Mouse (Mus musculus): ENCODE results near the gene Pla2g2d. TPM values are rescaled to one million over a fixed set of nuclear protein-coding genes. Genes with fewer than 3 reads are reported as not detected.

Pla2g2d gene
- polyA plus RNA-seq, 1 experiment from 2014 or later: 0.18 TPM

DNA sequence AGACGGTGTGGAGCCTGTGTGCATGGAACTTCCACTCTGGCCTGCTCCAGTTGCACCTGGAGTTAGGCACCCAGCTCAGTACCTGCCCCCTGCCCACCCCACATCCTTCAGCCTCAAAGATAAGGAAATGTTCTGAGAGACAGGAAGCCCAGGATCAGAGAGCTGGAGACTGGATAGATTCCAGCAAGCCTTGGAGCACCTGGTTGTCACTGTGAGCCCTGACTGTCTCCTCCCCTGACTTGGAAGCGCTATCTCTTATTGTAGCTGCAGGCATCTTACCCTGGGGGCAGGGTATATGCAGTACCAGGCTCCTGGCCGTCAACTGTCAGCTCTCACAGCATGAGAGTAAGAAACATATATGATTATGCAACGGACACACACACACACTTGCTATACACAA, 20.1 kb upstream of the Pla2g2d start:
- no peak for DNase-seq
- Histone ChIP-seq H3K4me3 (ENCODE audit: low read depth, low read length) (no peak overlapping the region), H3K9me3 (ENCODE audit: low read depth, low read length) (no peaks in the 10 kb centered on the region), H3K4me2 (no peak overlapping the region), H3K36me3 (ENCODE audit: insufficient read depth) (no peaks in the 10 kb centered on the region), H3K27me3 (ENCODE audit: insufficient read depth, low read length) (no peaks in the 10 kb centered on the region), H3K4me1 (ENCODE audit: insufficient read depth) (no peaks in the 10 kb centered on the region), H3K27ac (ENCODE audit: low read depth) (no peak overlapping the region), H3K9ac (no peak overlapping the region)
- WGBS: 59% methylated on average over 4 of the region's 4 CpGs
- no peak for TF ChIP-seq CTCF (IDR thresholded peaks at IDR 0.05; ENCODE audit: low read depth)
- ATAC-seq (ENCODE audit: insufficient read depth): no peak

DNA sequence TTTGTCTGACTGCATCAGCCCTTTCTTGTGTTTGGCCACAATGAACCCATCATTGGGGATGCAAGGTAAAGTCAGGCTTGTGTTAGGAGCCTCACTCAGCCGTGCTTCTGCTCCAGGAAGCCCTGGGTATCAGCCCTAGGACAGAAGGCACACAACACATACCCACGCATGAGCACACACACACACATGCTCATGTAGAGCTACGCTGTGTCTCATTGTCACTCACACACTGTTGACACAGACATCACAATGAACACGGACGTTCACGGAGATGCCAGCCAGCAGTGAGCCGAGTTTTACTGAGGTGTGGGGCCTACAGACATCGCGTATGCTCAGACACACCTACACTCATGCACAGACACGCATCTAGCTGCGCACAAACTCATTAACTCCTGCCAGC, 19.6 kb upstream of the Pla2g2d start:
- no peak overlapping the region for H3K4me3 ChIP-seq (ENCODE audit: low read depth, low read length)
- no peak for ATAC-seq (ENCODE audit: insufficient read depth)
- H3K4me2 ChIP-seq: no peak overlapping the region
- TF ChIP-seq CTCF (IDR thresholded peaks at IDR 0.05; ENCODE audit: low read depth): no peak
- H3K9ac ChIP-seq: no peak overlapping the region
- WGBS: 71% methylated on average over 11 of the region's 11 CpGs
- no peaks in the 10 kb centered on the region for H3K36me3 ChIP-seq (ENCODE audit: insufficient read depth)
- no peak overlapping the region for H3K27ac ChIP-seq (ENCODE audit: low read depth)
- H3K27me3 ChIP-seq (ENCODE audit: insufficient read depth, low read length): no peaks in the 10 kb centered on the region
- H3K4me1 ChIP-seq (ENCODE audit: insufficient read depth): no peaks in the 10 kb centered on the region
- no peaks in the 10 kb centered on the region for H3K9me3 ChIP-seq (ENCODE audit: low read depth, low read length)
- DNase-seq: no peak

DNA sequence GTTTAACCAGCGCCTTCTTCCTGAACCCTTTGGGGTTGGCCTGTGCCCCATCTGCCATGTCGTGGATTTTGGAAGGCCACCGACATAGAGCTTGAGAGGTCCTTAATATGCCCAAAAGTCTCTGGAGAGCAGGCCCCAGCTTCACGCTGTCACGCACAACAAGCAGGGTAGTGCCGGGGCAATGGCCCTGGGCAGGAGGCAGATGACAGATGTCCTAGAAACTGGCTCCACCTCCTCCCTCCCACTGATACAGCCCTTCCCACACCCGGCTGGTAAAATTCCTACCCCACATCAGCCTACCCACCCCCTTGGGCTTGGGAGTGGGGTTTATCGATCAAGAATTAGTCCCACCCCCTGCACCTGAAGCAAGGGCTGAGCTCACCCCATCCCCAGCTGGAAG, 18.1 kb upstream of the Pla2g2d start, which contains the start of gene Pla2g2f:
Gene Pla2g2f (minus strand): TSS at position 211 of the 400 bp plus-strand sequence.
- Histone ChIP-seq H3K9ac (no peak within 1 kb of the TSS), H3K36me3 (ENCODE audit: insufficient read depth) (no peaks in the 10 kb centered on the region), H3K4me3 (ENCODE audit: low read depth, low read length) (no peak within 1 kb of the TSS), H3K4me1 (ENCODE audit: insufficient read depth) (no peaks in the 10 kb centered on the region), H3K27ac (ENCODE audit: low read depth) (no peak within 1 kb of the TSS), H3K9me3 (ENCODE audit: low read depth, low read length) (no peaks in the 10 kb centered on the region), H3K27me3 (ENCODE audit: insufficient read depth, low read length) (no peaks in the 10 kb centered on the region), H3K4me2 (no peak within 1 kb of the TSS)
- WGBS: 79% methylated on average over 8 of the region's 8 CpGs
- no peak for DNase-seq
- TF ChIP-seq CTCF (IDR thresholded peaks at IDR 0.05; ENCODE audit: low read depth): no peak
- no peak for ATAC-seq (ENCODE audit: insufficient read depth)

DNA sequence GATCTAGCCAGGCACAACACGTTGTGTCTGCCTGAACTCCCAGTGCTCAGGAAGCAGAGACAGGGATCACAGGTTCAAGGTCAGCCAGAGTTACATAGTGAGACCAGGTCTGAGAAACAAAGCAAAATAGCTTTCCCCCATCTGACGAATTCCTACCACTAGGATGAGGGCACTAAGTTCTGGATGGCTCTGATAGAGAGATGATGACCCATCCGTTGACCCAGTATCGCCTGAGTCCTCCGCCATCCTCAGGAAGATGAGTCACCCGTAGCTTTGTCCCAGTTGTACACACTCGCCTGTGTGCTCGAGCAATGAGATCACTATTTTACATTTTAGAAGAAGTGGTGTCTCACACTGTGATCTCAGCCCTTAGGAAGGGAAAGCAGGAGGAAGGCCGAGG, 13.3 kb upstream of the Pla2g2d start:
- DNase-seq (no peak), ATAC-seq (ENCODE audit: insufficient read depth) (no peak)
- Histone ChIP-seq H3K4me3 (ENCODE audit: low read depth, low read length) (no peak overlapping the region), H3K36me3 (ENCODE audit: insufficient read depth) (no peaks in the 10 kb centered on the region), H3K9ac (no peak overlapping the region), H3K4me2 (no peak overlapping the region), H3K27ac (ENCODE audit: low read depth) (no peak overlapping the region), H3K27me3 (ENCODE audit: insufficient read depth, low read length) (no peaks in the 10 kb centered on the region), H3K9me3 (ENCODE audit: low read depth, low read length) (no peaks in the 10 kb centered on the region), H3K4me1 (ENCODE audit: insufficient read depth) (no peaks in the 10 kb centered on the region)
- WGBS: 61% methylated on average over 9 of the region's 9 CpGs
- no peak for TF ChIP-seq CTCF (IDR thresholded peaks at IDR 0.05; ENCODE audit: low read depth)

DNA sequence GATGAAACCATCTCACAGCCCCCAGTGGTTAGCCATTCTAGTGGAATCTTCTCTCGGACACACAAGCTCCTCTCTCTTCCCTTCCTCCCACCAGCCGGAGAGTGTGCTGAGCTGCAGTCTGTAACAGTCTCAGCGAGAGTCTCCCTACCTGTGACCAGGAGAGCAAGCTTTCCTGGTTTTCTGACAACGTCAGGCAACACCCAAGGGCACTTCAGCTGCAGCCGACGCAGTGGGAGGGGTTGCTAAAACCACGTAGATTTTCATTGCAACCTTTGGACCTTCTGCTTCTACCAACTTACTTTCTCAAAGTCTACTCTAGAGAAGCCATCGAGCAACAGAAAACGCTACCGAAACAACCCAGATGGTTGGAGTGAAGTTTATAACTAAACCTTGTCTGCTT, 3.6 kb upstream of the Pla2g2d start:
- H3K27me3 ChIP-seq (ENCODE audit: insufficient read depth, low read length): no peaks in the 10 kb centered on the region
- no peak overlapping the region for H3K4me2 ChIP-seq
- H3K9ac ChIP-seq: no peak overlapping the region
- H3K36me3 ChIP-seq (ENCODE audit: insufficient read depth): no peaks in the 10 kb centered on the region
- TF ChIP-seq CTCF (IDR thresholded peaks at IDR 0.05; ENCODE audit: low read depth): no peak
- no peak overlapping the region for H3K27ac ChIP-seq (ENCODE audit: low read depth)
- no peaks in the 10 kb centered on the region for H3K4me1 ChIP-seq (ENCODE audit: insufficient read depth)
- no peak for DNase-seq
- no peaks in the 10 kb centered on the region for H3K9me3 ChIP-seq (ENCODE audit: low read depth, low read length)
- no peak overlapping the region for H3K4me3 ChIP-seq (ENCODE audit: low read depth, low read length)
- WGBS: 64% methylated on average over 10 of the region's 10 CpGs
- no peak for ATAC-seq (ENCODE audit: insufficient read depth)

DNA sequence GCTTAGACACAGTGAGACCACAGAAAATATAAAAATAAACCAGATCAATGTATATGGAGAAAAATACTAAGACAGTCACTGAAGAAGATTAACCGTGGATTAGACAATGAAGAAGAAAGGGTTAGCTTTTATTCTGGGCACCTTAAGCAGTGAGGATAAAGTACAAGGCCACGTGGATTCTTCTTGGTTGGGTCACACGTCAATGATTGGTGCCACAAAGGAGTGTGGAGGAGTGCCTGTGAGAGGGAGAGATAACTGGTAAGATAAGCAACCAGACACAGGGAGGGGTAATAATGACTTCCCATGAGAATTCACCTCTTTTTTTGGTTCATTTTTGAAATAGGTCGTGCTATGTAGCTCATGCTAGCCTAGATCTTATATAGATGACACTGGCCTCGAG, 3.1 kb upstream of the Pla2g2d start:
- DNase-seq: no peak
- no peaks in the 10 kb centered on the region for H3K9me3 ChIP-seq (ENCODE audit: low read depth, low read length)
- no peaks in the 10 kb centered on the region for H3K36me3 ChIP-seq (ENCODE audit: insufficient read depth)
- H3K9ac ChIP-seq: no peak overlapping the region
- H3K4me1 ChIP-seq (ENCODE audit: insufficient read depth): no peaks in the 10 kb centered on the region
- no peak for ATAC-seq (ENCODE audit: insufficient read depth)
- H3K27ac ChIP-seq (ENCODE audit: low read depth): no peak overlapping the region
- 68% methylated on average over 5 of the region's 5 CpGs for WGBS
- no peak overlapping the region for H3K4me3 ChIP-seq (ENCODE audit: low read depth, low read length)
- no peak overlapping the region for H3K4me2 ChIP-seq
- no peaks in the 10 kb centered on the region for H3K27me3 ChIP-seq (ENCODE audit: insufficient read depth, low read length)
- no peak for TF ChIP-seq CTCF (IDR thresholded peaks at IDR 0.05; ENCODE audit: low read depth)

DNA sequence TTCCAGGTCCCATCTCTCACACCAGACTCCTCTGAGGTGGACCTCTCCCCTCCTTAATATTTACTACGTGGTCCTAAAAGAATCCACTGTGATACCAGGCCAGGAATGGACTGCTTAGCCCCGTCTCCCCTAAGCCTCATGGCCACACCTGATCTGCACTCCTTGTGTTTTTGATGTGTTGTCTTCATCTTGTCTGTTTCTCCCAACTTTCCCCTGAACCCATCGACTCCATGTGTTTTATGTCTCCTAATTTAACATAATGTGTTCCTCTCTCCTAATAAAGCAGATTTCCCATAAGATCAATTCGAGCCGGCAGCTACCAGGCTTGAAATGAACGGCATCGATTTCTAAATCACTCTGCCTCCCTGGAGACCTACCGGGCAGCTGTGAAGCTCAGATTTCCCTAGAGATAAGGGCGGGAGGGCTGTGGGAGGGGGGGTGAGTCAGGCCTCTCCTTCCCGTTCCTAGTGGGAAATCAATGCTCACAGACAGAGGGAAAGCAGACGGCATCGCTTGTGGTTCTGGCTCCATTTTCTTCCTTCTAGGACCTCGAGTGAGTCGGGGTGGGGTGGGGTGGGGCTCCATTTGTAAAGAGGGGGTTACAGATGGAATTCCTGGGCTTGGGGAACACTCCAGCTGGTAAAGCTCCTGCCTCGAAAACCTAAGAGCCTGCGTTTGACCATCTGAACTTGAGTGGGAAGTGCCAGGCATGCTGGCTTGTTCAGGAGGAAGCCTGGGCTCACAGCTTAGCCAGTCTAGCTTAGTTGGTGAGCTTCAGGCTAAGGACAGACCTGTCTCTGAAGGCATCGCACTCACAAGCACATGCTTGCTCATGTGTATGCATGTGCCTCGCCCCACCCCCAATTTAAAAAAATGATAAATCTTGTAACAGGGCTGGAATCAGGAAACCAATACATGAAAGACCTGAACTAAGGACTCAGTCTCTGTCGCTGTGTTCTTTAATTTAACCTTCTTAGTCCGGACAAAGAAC, 2.2 kb downstream of the Pla2g2d start:
- Histone ChIP-seq H3K9me3 (ENCODE audit: low read depth, low read length) (no peaks in the 10 kb centered on the region), H3K27me3 (ENCODE audit: insufficient read depth, low read length) (no peaks in the 10 kb centered on the region), H3K4me3 (ENCODE audit: low read depth, low read length) (no peak overlapping the region), H3K4me2 (no peak overlapping the region), H3K4me1 (ENCODE audit: insufficient read depth) (no peaks in the 10 kb centered on the region), H3K36me3 (ENCODE audit: insufficient read depth) (no peaks in the 10 kb centered on the region), H3K9ac (no peak overlapping the region), H3K27ac (ENCODE audit: low read depth) (no peak overlapping the region)
- DNase-seq: no peak
- TF ChIP-seq CTCF (IDR thresholded peaks at IDR 0.05; ENCODE audit: low read depth): no peak
- 28% methylated on average over 20 of the region's 20 CpGs for WGBS
- no peak for ATAC-seq (ENCODE audit: insufficient read depth)

Measured in lung, embryonic 14.5 days (tissue).